Mouse (Mus musculus): ENCODE results near the gene Olfr56.
"Not testable (repeated sequence)": the region's sequence is repeated elsewhere in the genome, so short reads cannot be mapped to it uniquely, and the experiment has no call there.

Gene Olfr56

GRCm38 (mm10) chr11:48978240-48978939 is at the start of gene Olfr56:
TSS of gene Olfr56 (plus strand) at chr11:48978889.
- not testable (repeated sequence) for DNase-seq

- DNase-seq, result not testable (repeated sequence)
Measured at GRCm38 (mm10) chr11:48933422-48933821, 45.3 kb upstream of the Olfr56 start.

GRCm38 (mm10) chr11:48933923-48934322 is 44.8 kb upstream of the Olfr56 start:
- DNase-seq, result not testable (repeated sequence)

- DNase-seq, result not testable (repeated sequence)
Measured at GRCm38 (mm10) chr11:48935291-48935690, 43.4 kb upstream of the Olfr56 start.

GRCm38 (mm10) chr11:48939286-48939685 is 39.4 kb upstream of the Olfr56 start:
- not testable (repeated sequence) for DNase-seq

DNA sequence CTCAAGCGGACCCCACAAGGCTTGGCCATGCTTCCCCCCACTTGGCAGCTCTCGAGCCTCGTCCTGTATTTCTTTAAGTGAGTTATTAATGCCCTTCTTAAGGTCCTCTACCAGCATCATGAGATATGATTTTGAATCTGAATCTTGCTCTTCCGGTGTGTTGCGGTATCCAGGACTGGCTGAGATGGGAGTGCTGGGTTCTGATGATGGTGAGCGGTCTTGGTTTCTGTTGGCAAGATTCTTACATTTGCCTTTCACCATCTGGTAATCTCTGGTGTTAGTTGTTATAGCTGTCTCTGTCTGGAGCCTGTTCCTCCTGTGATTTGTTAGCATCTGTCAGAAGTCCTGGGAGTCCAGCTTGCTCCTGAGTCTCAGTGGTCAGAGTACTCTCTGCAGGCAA is 32.6 kb upstream of the Olfr56 start, which contains the start of gene Psme2b:
Gene Psme2b, minus strand, starts transcription at position 101 of the 400 bp plus-strand sequence.
- not testable (repeated sequence) for DNase-seq

- not testable (repeated sequence) for DNase-seq
Measured at GRCm38 (mm10) chr11:48974686-48975085, 4.0 kb upstream of the Olfr56 start.

DNA sequence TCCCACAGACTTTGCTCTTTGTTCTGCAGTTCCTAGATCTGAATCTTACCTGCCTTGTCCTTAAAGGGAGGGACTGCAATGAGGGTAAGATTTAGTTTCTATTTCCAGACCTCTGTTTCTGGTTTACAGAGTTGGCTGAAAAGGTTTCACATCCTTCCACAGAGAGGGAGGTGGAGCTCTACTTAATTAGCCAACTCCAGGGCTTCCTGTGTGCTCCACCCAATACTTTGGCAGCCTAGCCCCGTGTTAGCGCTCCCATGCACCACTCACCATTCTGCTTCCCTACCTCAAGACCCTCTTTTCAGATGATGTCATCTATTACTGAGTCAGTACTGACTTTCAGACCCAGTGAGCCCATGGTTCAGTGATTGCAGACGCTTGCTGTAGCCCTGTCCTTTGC is 562 bp downstream of the Olfr56 start, which contains the start of gene 9930111J21Rik1:
Gene 9930111J21Rik1, minus strand, starts transcription at position 148 of the 400 bp plus-strand sequence.
- DNase-seq, result not testable (repeated sequence)

DNA sequence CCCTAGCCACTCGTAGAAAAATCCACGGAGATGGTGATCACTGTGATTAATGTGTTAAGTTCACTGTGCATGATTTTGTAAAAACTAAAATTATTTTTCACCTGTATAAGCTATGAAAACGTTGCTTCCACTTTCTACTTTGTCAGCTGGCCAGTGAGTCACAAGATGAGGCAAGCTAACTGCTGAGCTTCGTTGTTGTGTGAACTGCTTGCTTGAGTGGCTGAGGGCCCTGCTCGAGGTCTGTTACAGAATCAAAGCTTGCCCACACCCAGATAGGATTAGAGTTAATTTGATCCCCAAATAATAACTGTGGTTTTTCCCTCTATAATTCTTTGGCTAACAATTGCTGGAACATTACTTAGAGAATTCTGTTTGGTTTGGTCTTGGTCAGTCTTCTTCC is 1.4 kb downstream of the Olfr56 start:
- not testable (repeated sequence) for DNase-seq

GRCm38 (mm10) chr11:48982848-48983247 is 4.2 kb downstream of the Olfr56 start:
- DNase-seq, result not testable (repeated sequence)

GRCm38 (mm10) chr11:48988219-48988618 is 9.5 kb downstream of the Olfr56 start:
- DNase-seq, result not testable (repeated sequence)

- DNase-seq, result not testable (repeated sequence)
Measured at GRCm38 (mm10) chr11:48989981-48990380, 11.3 kb downstream of the Olfr56 start.

GRCm38 (mm10) chr11:48991740-48992520 is 13.2 kb downstream of the Olfr56 start, which contains the start of gene Gm12185:
TSS of gene Gm12185 (minus strand) at chr11:48992226.
- DNase-seq, result not testable (repeated sequence)

DNA sequence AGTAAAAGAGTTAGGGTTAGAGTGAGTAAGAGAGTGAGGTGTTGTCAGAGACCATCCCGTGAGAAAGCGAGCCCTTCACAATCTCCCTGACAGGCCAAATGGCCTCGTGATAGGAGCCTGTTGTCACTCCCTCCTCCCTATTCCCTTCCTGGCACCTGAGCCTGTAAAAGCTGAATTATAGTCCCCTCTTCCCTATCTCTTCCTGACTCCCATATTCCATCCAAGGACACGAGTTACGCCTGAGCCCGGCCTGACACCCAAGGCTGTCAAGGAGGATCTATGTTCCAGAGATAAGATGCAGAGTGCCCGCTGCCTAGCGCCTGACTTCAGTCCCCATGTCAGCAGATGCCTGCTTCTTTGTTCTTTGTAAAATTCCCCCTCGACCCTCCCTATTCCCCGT is 14.6 kb downstream of the Olfr56 start:
- not testable (repeated sequence) for DNase-seq

GRCm38 (mm10) chr11:48994018-48994417 is 15.3 kb downstream of the Olfr56 start, which contains the start of gene Tgtp1:
TSS of gene Tgtp1 (minus strand) at chr11:48994172.
- DNase-seq, result not testable (repeated sequence)

DNA sequence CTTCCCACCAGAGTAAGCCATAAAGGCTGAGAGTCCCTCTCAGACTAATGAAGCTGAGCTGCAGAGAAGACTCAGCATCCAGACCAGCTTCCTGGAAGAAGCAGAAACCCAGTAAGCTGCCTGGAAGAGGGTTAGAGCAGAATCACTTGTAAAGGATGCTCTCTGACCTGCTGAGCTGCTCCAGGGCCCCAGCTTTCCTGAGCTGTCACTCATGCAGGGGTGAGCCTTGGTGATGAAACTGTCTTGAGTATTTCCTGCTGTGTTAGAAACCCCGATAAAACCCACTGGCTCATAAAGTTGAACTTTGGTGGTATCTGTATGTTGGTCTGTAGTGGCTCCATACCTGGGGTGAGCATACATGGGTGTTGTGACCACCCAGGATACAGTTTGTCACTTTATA is 21.7 kb downstream of the Olfr56 start:
- not testable (repeated sequence) for DNase-seq

GRCm38 (mm10) chr11:49006317-49006716 is 27.6 kb downstream of the Olfr56 start:
- not testable (repeated sequence) for DNase-seq

DNA sequence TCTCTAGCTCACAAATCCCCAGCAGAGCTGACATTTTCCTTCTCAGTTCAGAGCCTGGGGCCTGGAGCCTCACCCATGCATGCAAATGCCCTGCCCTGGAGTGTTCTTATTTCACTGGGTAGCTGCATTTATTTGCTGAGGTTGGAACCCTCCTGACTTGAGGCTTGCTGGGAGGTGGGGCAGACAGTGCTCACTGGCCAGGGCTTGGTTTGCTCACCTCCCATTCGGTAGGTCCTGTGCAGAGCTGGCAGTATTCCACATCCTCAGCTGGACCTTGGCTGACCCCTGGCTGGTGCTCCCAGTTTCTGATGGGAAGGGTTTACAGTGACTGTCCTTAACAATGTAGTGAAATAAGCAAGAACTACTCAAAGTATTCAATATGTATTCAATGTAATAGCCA is 28.1 kb downstream of the Olfr56 start:
- not testable (repeated sequence) for DNase-seq

GRCm38 (mm10) chr11:49012074-49012473 is 33.4 kb downstream of the Olfr56 start:
- not testable (repeated sequence) for DNase-seq

GRCm38 (mm10) chr11:49050064-49050463 is 71.4 kb downstream of the Olfr56 start:
- not testable (repeated sequence) for DNase-seq

GRCm38 (mm10) chr11:49051093-49051891 is 72.6 kb downstream of the Olfr56 start, which contains the start of gene 9930111J21Rik2:
TSS of gene 9930111J21Rik2 (minus strand) at chr11:49051242.
- DNase-seq, result not testable (repeated sequence)

DNA sequence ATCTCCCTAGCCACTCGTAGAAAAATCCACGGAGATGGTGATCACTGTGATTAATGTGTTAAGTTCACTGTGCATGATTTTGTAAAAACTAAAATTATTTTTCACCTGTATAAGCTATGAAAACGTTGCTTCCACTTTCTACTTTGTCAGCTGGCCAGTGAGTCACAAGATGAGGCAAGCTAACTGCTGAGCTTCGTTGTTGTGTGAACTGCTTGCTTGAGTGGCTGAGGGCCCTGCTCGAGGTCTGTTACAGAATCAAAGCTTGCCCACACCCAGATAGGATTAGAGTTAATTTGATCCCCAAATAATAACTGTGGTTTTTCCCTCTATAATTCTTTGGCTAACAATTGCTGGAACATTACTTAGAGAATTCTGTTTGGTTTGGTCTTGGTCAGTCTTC is 73.2 kb downstream of the Olfr56 start:
- not testable (repeated sequence) for DNase-seq
